17 mouse cellular contexts compared by ENCODE assay signal in the genomic region with DNA sequence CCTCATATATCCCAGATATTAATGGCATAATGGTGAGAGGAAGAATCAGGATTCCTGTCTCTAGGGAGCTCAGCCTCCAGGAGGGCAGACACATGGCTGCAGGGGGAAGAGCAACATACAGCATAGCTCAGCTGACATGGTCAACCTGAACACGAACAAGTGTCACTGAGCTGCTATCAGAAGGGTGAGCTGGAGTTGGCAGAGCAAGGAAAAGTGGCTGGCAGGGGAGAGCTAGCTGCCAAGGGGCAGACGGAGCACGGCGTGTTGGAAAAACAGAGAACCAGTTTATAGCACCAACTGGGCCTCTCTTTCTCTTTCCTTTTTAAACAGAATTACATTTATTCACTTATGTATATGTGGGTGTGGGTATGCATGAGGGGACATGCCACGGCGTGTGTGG. TPM values are rescaled to one million over a fixed set of nuclear protein-coding genes. Genes with fewer than 3 reads are reported as not detected.
A peak's percentile ranks its signal among the peaks of the same experiment; 100 is the strongest.
DNase-seq lines count a peak whose midpoint lies in the region; ATAC-seq and TF ChIP-seq lines count a peak whose summit lies in the region.
"Had no signal": no experiment of that assay in that cellular context is flagged by ENCODE, and none has a peak within 500 bp of the region (broad histone marks: within the 10 kb centered on the region; RNA-seq: fewer than 3 reads in every experiment).

No protein-coding gene starts in this region.

- peak; percentile 62 to 77 for DNase-seq in cerebellum, adult 18-20 months
- no peak for DNase-seq in layer of hippocampus, adult 2 months (ENCODE audit: low spot score in 2 of 2)
- no peak for DNase-seq in layer of hippocampus, adult 9-11 months
- peak; percentile 66 to 75 for DNase-seq in cerebellum, postnatal 25 days
- DNase-seq in heart, postnatal 4 days, result peak; percentile 53
- DNase-seq in thymus, postnatal 4 days, result no peak
- DNase-seq: forebrain, postnatal 0 days; kidney, adult 2 months; layer of hippocampus, postnatal 36 days; lung, postnatal 4 days had no signal

- no peaks in the 10 kb centered on the region for H3K27me3 ChIP-seq in hindbrain, embryonic 13.5 days
- H3K27me3 ChIP-seq: CH12.LX; midbrain, embryonic 12.5 days; neural tube, embryonic 15.5 days had no signal

- no peak overlapping the region for H3K4me3 ChIP-seq in layer of hippocampus, adult 2 months
- no peak overlapping the region for H3K4me3 ChIP-seq in hindbrain, embryonic 13.5 days
- H3K4me3 ChIP-seq: midbrain, embryonic 12.5 days; myocyte; neural tube, embryonic 15.5 days had no signal

- TF ChIP-seq CTCF in layer of hippocampus, adult 2 months (conservative IDR thresholded peaks at IDR 0.05), result no peak

- H3K9ac ChIP-seq in hindbrain, embryonic 13.5 days, result no peak overlapping the region
- H3K9ac ChIP-seq: forebrain, postnatal 0 days; midbrain, embryonic 12.5 days; neural tube, embryonic 15.5 days had no signal

- peaks cover 65% of the 10 kb centered on the region for H3K36me3 ChIP-seq in hindbrain, embryonic 13.5 days

- H3K9me3 ChIP-seq in hindbrain, embryonic 13.5 days, result no peaks in the 10 kb centered on the region
- H3K9me3 ChIP-seq: midbrain, embryonic 12.5 days; neural tube, embryonic 15.5 days had no signal

- peaks cover 36% of the 10 kb centered on the region for H3K4me1 ChIP-seq in hindbrain, embryonic 13.5 days (replicated peaks)
- H3K4me1 ChIP-seq: neural tube, embryonic 15.5 days had no signal

- 93% methylated on average over 6 of the region's 6 CpGs for WGBS in hindbrain, embryonic 13.5 days

- ATAC-seq in cerebellum, adult (ENCODE audit: insufficient number of reproducible peaks, low FRiP score, low TSS enrichment), result no peak; the same call in 1 of the 2 replicates
- no peak for ATAC-seq in hindbrain, embryonic 13.5 days (ENCODE audit: low FRiP score)
- ATAC-seq: forebrain, postnatal 0 days had no signal

- no peak overlapping the region for H3K4me2 ChIP-seq in hindbrain, embryonic 13.5 days
- H3K4me2 ChIP-seq: liver, embryonic 11.5 days; midbrain, embryonic 12.5 days; neural tube, embryonic 15.5 days had no signal

- peak overlapping the region; percentile 39; the same call in 1 of the 2 replicates for H3K27ac ChIP-seq in layer of hippocampus, adult 2 months
- H3K27ac ChIP-seq in hindbrain, embryonic 13.5 days, result no peak overlapping the region
- H3K27ac ChIP-seq: midbrain, embryonic 12.5 days; neural tube, embryonic 15.5 days had no signal

RNA-seq across cellular contexts. Expression of gene Map7d1, which starts 13.6 kb away (rescaled TPM):
- total RNA-seq in layer of hippocampus, adult 2 months (2021), result 100 to 1,000 TPM; 246 to 249 TPM
- total RNA-seq in heart, postnatal 4 days (2021), result 100 to 1,000 TPM; 182 to 197 TPM
- polyA plus RNA-seq in hindbrain, embryonic 13.5 days (2015; fragmentation: Nextera tagmentation; extraction: Ambion mirVana), result 79.5 and 81.8 TPM in 2 replicates

RNA-seq across cellular contexts. Expression of gene Trappc3, which starts 19.6 kb away (rescaled TPM):
- 10 to 100 TPM; 85.4 to 90.5 TPM for total RNA-seq in layer of hippocampus, adult 2 months (2021)
- 10 to 100 TPM; 50.7 to 54.3 TPM for total RNA-seq in heart, postnatal 4 days (2021)
- polyA plus RNA-seq in hindbrain, embryonic 13.5 days (2015; fragmentation: Nextera tagmentation; extraction: Ambion mirVana), result 160 and 168 TPM in 2 replicates

RNA-seq across cellular contexts. Expression of gene Thrap3, which starts 40.0 kb away (rescaled TPM):
- total RNA-seq in layer of hippocampus, adult 2 months (2021), result 100 to 1,000 TPM; 150 to 166 TPM
- 100 to 1,000 TPM; 226 TPM for total RNA-seq in heart, postnatal 4 days (2021)
- polyA plus RNA-seq in hindbrain, embryonic 13.5 days (2015; fragmentation: Nextera tagmentation; extraction: Ambion mirVana), result 163 and 166 TPM in 2 replicates

RNA-seq across cellular contexts. Expression of gene Col8a2, which starts 44.1 kb away (rescaled TPM):
- 1 to 10 TPM; 1.2 to 1.5 TPM for total RNA-seq in layer of hippocampus, adult 2 months (2021)
- 1 to 10 TPM; 2.3 to 3.1 TPM for total RNA-seq in heart, postnatal 4 days (2021)
- 7.6 and 10.1 TPM in 2 replicates for polyA plus RNA-seq in hindbrain, embryonic 13.5 days (2015; fragmentation: Nextera tagmentation; extraction: Ambion mirVana)
- total RNA-seq: CH12.LX had no signal

Comparison
In these comparisons a context has a peak if more than half of its experiments do, and no peak if none do; other contexts are left out.
1. DNase-seq: peak in cerebellum, adult 18-20 months (2 of 2), cerebellum, postnatal 25 days (2 of 2) and heart, postnatal 4 days (single experiment); none in layer of hippocampus, adult 2 months (0 of 2), layer of hippocampus, adult 9-11 months (single experiment) and thymus, postnatal 4 days (single experiment).